Mouse (Mus musculus) MEL (cell line): ENCODE results near the gene Cat.

Experiments
- CTCF ChIP-seq, 3 experiments: IDR thresholded peaks in 2 of 3; conservative IDR thresholded peaks in 1 of 3; 2 replicates each; pipeline ENCODE4 v1.5.1; 2011 to 2012; ENCODE audit warnings: low read length in 3 of 3, low read depth in 2 of 3, mild to moderate bottlenecking in 2 of 3, improper control_type of control experiment in 1 of 3, inconsistent platforms in 1 of 3, mixed read lengths in 1 of 3, moderate library complexity in 1 of 3; ENCODE audit not compliant: control insufficient read depth in 1 of 3, insufficient read depth in 1 of 3, poor library complexity in 1 of 3, severe bottlenecking in 1 of 3
- EP300 ChIP-seq, 2 experiments: IDR thresholded peaks; 2 replicates each; pipeline ENCODE4 v1.6.1; 2011; ENCODE audit warnings: improper control_type of control experiment in 2 of 2, low read length in 2 of 2, low read depth in 1 of 2, mild to moderate bottlenecking in 1 of 2
- KAT2A ChIP-seq: conservative IDR thresholded peaks from 2 replicates; pipeline ENCODE4 v1.6.1; 2012; ENCODE audit warnings: low read depth, low read length, improper control_type of control experiment, inconsistent platforms
- MAFK ChIP-seq: IDR thresholded peaks from 2 replicates; pipeline ENCODE4 v1.6.1; 2011; ENCODE audit warnings: low read depth, mild to moderate bottlenecking, low read length, improper control_type of control experiment, borderline replicate concordance
- MAX ChIP-seq: IDR thresholded peaks from 2 replicates; pipeline ENCODE4 v1.6.1; 2011; ENCODE audit warnings: low read length, improper control_type of control experiment
- POLR2AphosphoS2 ChIP-seq: IDR thresholded peaks from 2 replicates; pipeline ENCODE4 v1.6.1; 2011; ENCODE audit warnings: low read length, improper control_type of control experiment
- TCF12 ChIP-seq: IDR thresholded peaks from 2 replicates; pipeline ENCODE4 v1.6.1; 2014; ENCODE audit warnings: low read depth, mild to moderate bottlenecking, inconsistent platforms, low read length, improper control_type of control experiment, moderate library complexity

- TF ChIP-seq MAX (no peak), MAFK (0 out of 2 replicates have a peak, but pooled peaks have one; percentile 45), CTCF (IDR thresholded peaks at IDR 0.05 in 2 of 3, conservative IDR thresholded peaks at IDR 0.05 in 1 of 3; ENCODE audit: control insufficient read depth in 1 of 3, insufficient read depth in 1 of 3, low read depth in 2 of 3, low read length in 3 of 3, poor library complexity in 1 of 3, severe bottlenecking in 1 of 3) (no peak), KAT2A (no peak), POLR2AphosphoS2 (no peak), EP300 (IDR thresholded peaks at IDR 0.05; ENCODE audit: low read depth in 1 of 2, low read length in 2 of 2) (no peak; a peak in 2 of 4 replicates), TCF12 (0 out of 2 replicates have a peak, but pooled peaks have one; percentile 19)
Observed at GRCm38 (mm10) chr2:103505956-103506355, 21.0 kb upstream of the Cat start.
